Mouse (Mus musculus): ENCODE measurements at regions not wholly inside any gene's neighbourhood (a gene's known extent, or its start where the extent isn't known, plus 50 kb on each side); places are given as distances from the start of the nearest gene placed in this dataset.

GRCm38 (mm10) chr12:106480281-106481060 is 470.4 kb downstream of the Vrk1 start:
- DNase-seq (ENCODE audit: low read depth, low spot score) = no peak

DNA sequence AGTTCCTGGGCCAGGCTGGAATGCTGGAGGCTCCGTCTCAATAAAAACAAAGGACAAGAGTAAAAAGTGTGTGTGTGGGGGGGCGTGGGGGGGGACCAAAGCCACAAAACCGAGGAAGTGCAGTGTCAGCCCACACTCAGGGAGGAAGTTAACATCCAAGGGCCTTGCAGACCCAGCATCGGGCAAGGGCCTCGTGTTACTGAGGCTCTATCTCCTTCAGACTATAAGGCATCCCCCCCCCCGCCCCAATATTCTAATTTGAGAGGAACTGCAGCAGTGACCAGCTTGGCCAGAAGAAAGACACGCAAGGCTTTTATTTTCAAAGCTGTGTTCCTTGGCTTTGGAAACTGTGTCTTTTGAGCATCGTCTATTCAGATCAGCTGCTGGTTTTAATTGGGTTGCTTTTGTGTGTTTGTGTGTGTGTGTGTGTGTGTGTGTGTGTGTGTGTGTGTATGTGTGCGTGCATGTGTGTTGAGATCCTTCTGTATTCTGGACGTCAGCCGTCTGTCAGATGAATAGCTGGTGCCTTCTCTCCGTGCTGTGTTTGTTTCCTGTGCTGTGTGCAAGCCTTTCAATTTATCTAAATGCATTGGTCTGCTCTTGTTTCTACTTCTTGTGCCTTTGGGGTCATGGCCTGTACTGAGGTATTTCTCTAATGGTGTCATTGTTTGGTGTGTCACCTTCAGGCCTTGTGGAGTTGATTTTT is 491.7 kb downstream of the Vrk1 start:
- no peak for DNase-seq (ENCODE audit: low read depth, low spot score)

GRCm38 (mm10) chr12:106504285-106504684 is 494.3 kb downstream of the Vrk1 start:
- no peak for DNase-seq (ENCODE audit: low read depth, low spot score)

GRCm38 (mm10) chr12:106514057-106514456 is 504.0 kb downstream of the Vrk1 start:
- no peak for DNase-seq (ENCODE audit: low read depth, low spot score)

- no peak for DNase-seq (ENCODE audit: low read depth, low spot score)
Measured at GRCm38 (mm10) chr12:106515257-106515788, 505.3 kb downstream of the Vrk1 start.

DNA sequence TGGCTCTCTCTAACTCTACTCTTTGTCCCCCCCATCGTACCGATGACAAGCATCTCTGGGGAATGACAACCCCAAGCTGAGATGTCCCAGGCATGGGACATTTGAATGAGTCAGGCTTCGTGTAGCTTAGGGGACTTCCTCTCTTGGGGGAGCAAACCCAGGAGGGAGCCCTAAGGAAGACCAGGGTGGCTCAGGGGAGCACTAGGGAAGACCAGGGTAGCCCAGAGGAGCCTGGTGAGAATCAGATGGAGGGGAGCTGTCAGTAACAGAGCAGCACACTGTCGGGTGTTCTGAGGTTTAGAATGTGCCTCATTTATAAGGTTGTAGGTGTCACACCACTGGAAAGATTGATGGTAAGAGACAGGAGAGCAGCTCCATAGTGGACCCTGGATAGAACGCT is 509.1 kb downstream of the Vrk1 start:
- no peak for DNase-seq (ENCODE audit: low read depth, low spot score)

GRCm38 (mm10) chr12:106524411-106524810 is 514.4 kb downstream of the Vrk1 start:
- DNase-seq (ENCODE audit: low read depth, low spot score) = no peak

DNA sequence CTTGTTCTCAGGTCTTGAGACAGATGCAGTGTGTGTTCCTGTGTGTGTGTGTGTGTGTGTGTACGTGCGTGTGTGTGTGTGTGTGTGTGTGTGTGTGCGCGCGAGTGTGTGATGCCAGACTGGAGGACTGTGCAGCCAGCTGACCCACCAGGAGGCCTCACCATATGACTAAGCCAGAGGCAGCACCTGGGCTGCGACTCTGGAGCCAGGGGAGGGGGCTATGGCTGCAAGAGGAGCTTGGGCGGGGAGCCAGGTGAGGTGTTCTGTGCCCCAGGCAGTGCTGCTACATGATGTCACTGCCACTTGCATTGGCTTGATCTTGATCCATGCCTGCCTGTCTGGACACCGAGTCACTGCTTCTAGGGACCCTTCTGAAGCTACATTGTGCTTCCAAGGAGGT is 517.1 kb downstream of the Vrk1 start:
- no peak for DNase-seq (ENCODE audit: low read depth, low spot score)

GRCm38 (mm10) chr12:106527699-106528434 is 517.8 kb downstream of the Vrk1 start:
- no peak for DNase-seq (ENCODE audit: low read depth, low spot score)

DNA sequence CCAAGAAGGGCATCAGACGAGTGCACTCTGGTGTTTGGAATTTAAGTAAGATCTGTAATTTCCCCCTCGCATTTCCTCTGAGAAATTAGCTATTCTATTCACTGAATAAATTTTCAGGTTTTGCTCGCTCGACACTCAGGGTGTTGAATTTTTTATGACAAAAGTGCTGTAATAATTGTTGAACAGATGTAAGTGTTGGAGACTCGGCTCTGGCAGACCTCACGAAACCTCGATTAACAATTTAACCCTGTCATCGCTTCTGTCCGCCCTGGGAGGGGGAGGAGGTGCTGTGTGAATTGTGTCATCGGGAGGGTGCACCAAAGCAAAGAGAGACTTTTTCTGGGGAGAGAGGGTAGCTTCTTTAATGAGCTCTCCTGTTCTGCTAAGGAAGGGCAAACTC is 518.5 kb downstream of the Vrk1 start:
- DNase-seq (ENCODE audit: low read depth, low spot score) = no peak

DNA sequence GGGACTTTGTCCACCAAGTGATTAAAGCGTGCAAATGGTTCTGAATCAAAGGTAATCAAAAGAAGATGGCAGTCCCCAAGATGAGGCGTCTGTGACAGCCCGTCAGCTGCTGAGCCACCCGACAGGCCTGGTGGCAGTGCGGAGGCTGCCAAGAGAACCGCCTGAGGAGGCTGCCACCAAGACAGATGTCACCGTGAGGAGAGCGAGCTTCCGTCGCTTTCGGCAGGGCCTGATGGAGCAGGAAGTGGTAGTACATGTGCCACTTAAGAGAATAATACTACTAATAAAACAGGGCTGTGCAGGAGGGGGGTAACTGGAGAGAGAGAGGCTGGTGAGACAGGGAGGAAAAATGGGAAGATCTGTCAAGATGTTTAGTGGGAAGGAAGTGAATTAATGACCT is 519.1 kb downstream of the Vrk1 start:
- DNase-seq (ENCODE audit: low read depth, low spot score) = no peak

GRCm38 (mm10) chr12:106535086-106535485 is 525.1 kb downstream of the Vrk1 start:
- DNase-seq (ENCODE audit: low read depth, low spot score) = no peak

DNA sequence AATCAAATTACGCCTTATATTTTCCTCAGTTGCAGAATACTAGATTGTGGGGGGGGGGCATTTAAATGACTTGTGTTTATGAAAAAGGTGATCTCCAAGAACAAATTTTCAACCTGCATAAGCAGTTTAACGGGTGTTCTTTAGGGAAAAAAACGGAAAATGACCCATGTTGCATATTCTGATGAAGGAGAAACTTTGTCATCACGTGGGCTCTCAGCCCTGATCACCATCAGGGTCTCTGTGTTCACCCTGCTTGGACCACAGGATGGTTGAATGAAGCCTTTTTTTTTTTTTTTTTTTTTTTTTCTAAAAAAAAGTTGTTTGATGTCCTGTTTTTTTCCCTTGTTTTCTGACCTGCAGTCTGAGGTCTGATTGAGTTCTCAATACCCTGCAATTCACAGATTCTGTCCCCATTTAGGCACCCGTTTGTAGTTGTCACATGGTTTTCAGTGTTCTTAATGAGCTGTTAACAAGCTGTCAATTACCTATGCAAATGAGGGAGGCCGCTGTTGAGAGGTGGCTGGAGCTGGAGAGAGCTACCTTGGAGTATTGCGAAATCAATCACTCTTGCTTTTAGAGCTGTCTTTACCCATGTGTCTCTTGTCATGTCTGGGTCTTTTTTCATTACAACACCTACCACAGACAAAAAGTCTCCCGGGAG is 525.7 kb downstream of the Vrk1 start:
- DNase-seq (ENCODE audit: low read depth, low spot score) = no peak

DNA sequence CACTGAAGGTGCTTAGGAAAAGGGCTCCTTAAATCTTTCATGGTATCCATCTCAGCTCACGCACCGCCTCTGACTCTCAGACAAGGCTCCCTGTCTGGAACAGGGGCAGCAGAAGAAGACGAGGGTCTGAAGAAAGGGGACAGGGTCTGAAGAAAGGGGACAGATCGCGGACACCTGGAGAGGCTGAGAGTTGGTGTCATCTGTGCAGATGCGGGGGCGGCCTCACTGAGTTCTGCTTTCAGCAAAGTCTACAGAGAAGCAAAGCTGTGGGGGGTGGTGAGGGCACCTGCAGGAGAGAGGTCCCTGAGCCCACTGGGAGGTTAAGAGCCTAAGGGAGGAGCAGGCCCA is 526.2 kb downstream of the Vrk1 start:
- no peak for DNase-seq (ENCODE audit: low read depth, low spot score)

DNA sequence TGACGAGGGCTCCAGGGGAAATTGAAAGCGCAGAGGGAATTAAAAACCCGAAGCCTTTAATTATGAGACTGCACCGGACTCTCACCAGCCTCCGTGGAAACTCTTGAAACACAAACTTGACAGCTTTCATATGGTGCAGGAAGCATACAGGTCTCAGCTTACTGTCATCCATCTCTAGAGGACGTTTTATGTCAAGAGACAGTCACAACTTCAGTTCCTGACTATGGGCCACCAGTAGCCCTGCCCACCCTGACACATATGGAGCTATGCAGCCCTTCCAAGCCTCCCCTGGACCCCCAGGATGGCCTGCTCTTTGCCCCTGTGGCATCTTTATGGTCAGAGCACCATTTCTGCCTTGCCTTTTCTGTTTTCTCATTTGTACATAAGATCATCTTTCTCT is 530.0 kb downstream of the Vrk1 start:
- DNase-seq (ENCODE audit: low read depth, low spot score) = no peak

GRCm38 (mm10) chr12:106559566-106559965 is 549.5 kb downstream of the Vrk1 start:
- no peak for DNase-seq (ENCODE audit: low read depth, low spot score)

- DNase-seq (ENCODE audit: low read depth, low spot score) = no peak
Measured at GRCm38 (mm10) chr12:106565263-106565681, 555.2 kb downstream of the Vrk1 start.

DNA sequence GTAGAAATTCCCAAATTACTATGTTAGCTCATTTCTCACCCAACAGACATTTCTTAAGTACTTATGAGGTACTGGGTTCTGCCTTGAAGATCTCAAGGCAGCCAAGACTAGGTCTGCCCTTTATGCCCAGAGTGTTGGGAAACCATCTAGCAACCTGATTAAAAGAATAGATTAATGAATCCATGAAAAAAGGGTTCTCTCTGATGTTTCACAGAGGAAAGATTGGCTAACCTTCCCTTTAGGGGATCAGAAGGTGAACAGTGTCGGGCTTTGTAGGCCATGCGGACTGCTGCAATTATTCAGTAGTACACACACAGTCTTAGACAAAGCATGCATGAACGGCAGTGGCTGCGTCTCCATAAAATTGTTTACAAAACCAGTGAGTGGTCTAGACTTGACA is 556.3 kb downstream of the Vrk1 start:
- no peak for DNase-seq (ENCODE audit: low read depth, low spot score)

DNA sequence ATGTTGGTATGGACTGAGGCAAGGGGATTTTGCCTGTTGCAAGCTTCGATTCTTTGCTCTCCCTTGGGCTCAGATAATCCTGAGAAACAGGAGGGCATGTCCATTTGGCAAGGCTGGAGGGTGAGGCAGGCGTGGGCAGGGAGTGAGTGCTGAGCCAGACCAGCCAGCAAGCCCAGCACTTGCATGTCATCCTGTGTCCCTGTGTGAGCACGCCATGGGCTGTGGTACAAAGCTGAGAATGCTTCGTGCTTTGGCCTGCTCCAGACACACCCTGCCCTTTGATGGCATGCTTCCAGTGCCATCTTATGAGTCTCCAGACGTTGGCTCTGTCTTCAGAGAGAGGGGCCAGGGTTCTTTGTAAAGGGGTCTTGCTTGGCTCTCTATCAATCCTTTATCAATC is 557.1 kb downstream of the Vrk1 start:
- no peak for DNase-seq (ENCODE audit: low read depth, low spot score)

DNA sequence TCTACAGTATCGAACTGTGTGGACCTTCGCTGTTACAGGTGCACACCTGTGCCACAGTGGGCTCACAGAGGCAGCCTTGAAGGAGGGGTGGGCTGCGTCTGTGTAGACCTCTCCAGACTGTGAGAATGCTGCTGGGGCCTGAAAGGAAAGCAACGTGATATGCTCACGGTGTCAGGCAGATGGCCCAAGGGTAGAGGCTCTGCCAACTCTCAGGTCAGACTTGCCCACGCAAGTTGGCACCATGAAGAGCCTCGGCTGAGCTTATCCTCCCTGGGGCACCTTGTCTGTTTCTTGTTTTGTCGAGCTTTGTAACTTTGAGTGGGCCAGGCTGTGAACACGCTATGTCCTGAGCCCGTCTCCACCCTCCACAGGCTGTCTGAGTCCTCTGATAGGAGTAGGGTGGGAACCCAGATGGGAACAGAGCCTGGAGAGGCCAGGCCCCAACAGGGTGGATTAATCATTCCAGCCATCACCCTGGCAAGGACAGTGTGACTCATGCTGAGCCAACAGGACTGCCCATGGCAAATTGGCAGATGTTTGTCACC is 558.6 kb downstream of the Vrk1 start:
- DNase-seq (ENCODE audit: low read depth, low spot score) = no peak

- DNase-seq (ENCODE audit: low read depth, low spot score) = no peak
Measured at GRCm38 (mm10) chr12:106572956-106573355, 562.9 kb downstream of the Vrk1 start.

GRCm38 (mm10) chr12:106582760-106583159 is 572.7 kb downstream of the Vrk1 start:
- DNase-seq (ENCODE audit: low read depth, low spot score) = no peak
